Mouse (Mus musculus) embryonic facial prominence, embryonic 12.5 days (tissue): Measurements from ENCODE around the gene Olfr237-ps1. TPM values are rescaled to one million over a fixed set of nuclear protein-coding genes. Genes with fewer than 3 reads are reported as not detected.
"Not testable (repeated sequence)": the region's sequence is repeated elsewhere in the genome, so short reads cannot be mapped to it uniquely, and the experiment has no call there.

Experiments used
- ATAC-seq: fragments of 200-750 bp; cut with Nextera tagmentation; 2 replicates; pipeline ENCODE4 v1.8.0; 2017; ENCODE audit not compliant: insufficient number of reproducible peaks, insufficient read depth, low FRiP score, low TSS enrichment
- H3K27ac ChIP-seq: fragments of 300-500 bp; sonication (generic); 2 replicates; pipeline ENCODE4 v1.5.1; 2016; ENCODE audit warnings: mild to moderate bottlenecking
- H3K27me3 ChIP-seq: fragments of 300-500 bp; sonication (generic); 2 replicates; pipeline ENCODE4 v1.6.1; 2016; ENCODE audit warnings: mild to moderate bottlenecking, moderate library complexity
- H3K36me3 ChIP-seq: fragments of 300-500 bp; sonication (generic); 2 replicates; pipeline ENCODE4 v1.6.1; 2016; ENCODE audit warnings: mild to moderate bottlenecking
- H3K4me1 ChIP-seq: fragments of 300-500 bp; sonication (generic); 2 replicates; pipeline ENCODE4 v1.6.1; 2016
- H3K4me2 ChIP-seq: fragments of 300-500 bp; sonication (generic); replicated peaks from 2 replicates; pipeline ENCODE4 v1.6.1; 2016; ENCODE audit warnings: mild to moderate bottlenecking, moderate library complexity
- H3K4me3 ChIP-seq: fragments of 300-500 bp; sonication (generic); 2 replicates; pipeline ENCODE4 v1.5.1; 2016; ENCODE audit warnings: mild to moderate bottlenecking
- H3K9ac ChIP-seq: fragments of 300-500 bp; sonication (generic); 2 replicates; pipeline ENCODE4 v1.6.1; 2016; ENCODE audit warnings: mild to moderate bottlenecking, moderate library complexity
- H3K9me3 ChIP-seq: fragments of 300-500 bp; sonication (generic); 2 replicates; pipeline ENCODE4 v1.6.1; 2016; ENCODE audit warnings: mild to moderate bottlenecking, moderate library complexity
- WGBS: fragments of 180-500 bp; shearing (Covaris S2); methylation state at CpG from one replicate; pipeline ENCODE4 v1.1.7; 2016; 5-methylcytosine and 5-hydroxymethylcytosine counted together
- polyA plus RNA-seq: library from polyadenylated mRNA; unstranded; fragments of >200 nt; fragmentation: Nextera tagmentation; extraction: Ambion mirVana; gene quantifications from 2 replicates; pipeline ENCODE4 v1.2.1, GENCODE M21; 2016

Gene Olfr237-ps1
- polyA plus RNA-seq: not detected in 2 replicates

- H3K4me3 ChIP-seq, H3K4me1 ChIP-seq, H3K27me3 ChIP-seq, H3K9ac ChIP-seq, H3K4me2 ChIP-seq, H3K36me3 ChIP-seq, H3K9me3 ChIP-seq, H3K27ac ChIP-seq, ATAC-seq: not testable (repeated sequence)
- 87% methylated on average over 2 of the region's 2 CpGs for WGBS
Observed at GRCm38 (mm10) chr6:43146267-43146666, at the start of gene Olfr237-ps1. TSS of gene Olfr237-ps1 (plus strand) at chr6:43146567.

- not testable (repeated sequence) for H3K27ac ChIP-seq, H3K4me1 ChIP-seq, H3K9me3 ChIP-seq, H3K4me2 ChIP-seq, H3K4me3 ChIP-seq, H3K36me3 ChIP-seq, ATAC-seq, H3K9ac ChIP-seq, H3K27me3 ChIP-seq
- WGBS: 89% methylated on average over 1 of the region's 1 CpGs
Observed at GRCm38 (mm10) chr6:43106069-43106468, 40.3 kb upstream of the Olfr237-ps1 start, which contains the start of gene Olfr441. TSS of gene Olfr441 (plus strand) at chr6:43106369.

GRCm38 (mm10) chr6:43159502-43159901, 13.1 kb downstream of the Olfr237-ps1 start:
- H3K4me2 ChIP-seq: no peak overlapping the region
- 62% methylated on average over 1 of the region's 1 CpGs for WGBS
- H3K9ac ChIP-seq: no peak overlapping the region
- H3K4me3 ChIP-seq: no peak overlapping the region
- no peaks in the 10 kb centered on the region for H3K27me3 ChIP-seq
- H3K36me3 ChIP-seq: no peaks in the 10 kb centered on the region
- H3K9me3 ChIP-seq: no peaks in the 10 kb centered on the region
- ATAC-seq: no peak
- no peaks in the 10 kb centered on the region for H3K4me1 ChIP-seq
- no peak overlapping the region for H3K27ac ChIP-seq

GRCm38 (mm10) chr6:43162982-43163381, 16.6 kb downstream of the Olfr237-ps1 start, which contains the start of gene Olfr437:
TSS of gene Olfr437 (plus strand) at chr6:43163282.
- ATAC-seq: no peak
- H3K9me3 ChIP-seq: no peaks in the 10 kb centered on the region
- no peaks in the 10 kb centered on the region for H3K4me1 ChIP-seq
- no peaks in the 10 kb centered on the region for H3K36me3 ChIP-seq
- no peak within 1 kb of the TSS for H3K4me3 ChIP-seq
- H3K4me2 ChIP-seq: no peak within 1 kb of the TSS
- no peak within 1 kb of the TSS for H3K27ac ChIP-seq
- no peaks in the 10 kb centered on the region for H3K27me3 ChIP-seq
- H3K9ac ChIP-seq: no peak within 1 kb of the TSS
- WGBS: 63% methylated on average over 3 of the region's 3 CpGs

GRCm38 (mm10) chr6:43167246-43167645, 20.9 kb downstream of the Olfr237-ps1 start:
- 87% methylated on average over 4 of the region's 4 CpGs for WGBS
- no peaks in the 10 kb centered on the region for H3K4me1 ChIP-seq
- no peak for ATAC-seq

GRCm38 (mm10) chr6:43171840-43172239, 25.5 kb downstream of the Olfr237-ps1 start, which contains the start of gene Olfr13:
TSS of gene Olfr13 (plus strand) at chr6:43172140.
- Histone ChIP-seq H3K4me3 (no peak within 1 kb of the TSS), H3K27ac (no peak within 1 kb of the TSS), H3K4me2 (no peak within 1 kb of the TSS), H3K4me1 (no peaks in the 10 kb centered on the region), H3K9me3 (no peaks in the 10 kb centered on the region), H3K36me3 (no peaks in the 10 kb centered on the region), H3K27me3 (no peaks in the 10 kb centered on the region), H3K9ac (no peak within 1 kb of the TSS)
- 80% methylated on average over 4 of the region's 4 CpGs for WGBS
- ATAC-seq: no peak

More at GRCm38 (mm10) chr6:43167246-43167645, 20.9 kb downstream of the Olfr237-ps1 start:
- no peak overlapping the region for H3K4me3 ChIP-seq
- no peak overlapping the region for H3K27ac ChIP-seq
- H3K36me3 ChIP-seq: no peaks in the 10 kb centered on the region
- no peak overlapping the region for H3K4me2 ChIP-seq
- no peaks in the 10 kb centered on the region for H3K9me3 ChIP-seq
- no peak overlapping the region for H3K9ac ChIP-seq
- H3K27me3 ChIP-seq: no peaks in the 10 kb centered on the region

- Histone ChIP-seq H3K9me3 (no peaks in the 10 kb centered on the region), H3K9ac (no peak overlapping the region), H3K27me3 (no peaks in the 10 kb centered on the region), H3K4me2 (no peak overlapping the region), H3K36me3 (no peaks in the 10 kb centered on the region), H3K27ac (no peak overlapping the region), H3K4me1 (no peaks in the 10 kb centered on the region), H3K4me3 (no peak overlapping the region)
- no peak for ATAC-seq
- WGBS: 54% methylated on average over 1 of the region's 1 CpGs
Observed at GRCm38 (mm10) chr6:43178129-43178528, 31.8 kb downstream of the Olfr237-ps1 start.

- Histone ChIP-seq H3K36me3 (no peaks in the 10 kb centered on the region), H3K4me2 (no peak overlapping the region), H3K4me3 (no peak overlapping the region), H3K9me3 (no peaks in the 10 kb centered on the region), H3K27ac (no peak overlapping the region), H3K9ac (no peak overlapping the region), H3K4me1 (no peaks in the 10 kb centered on the region), H3K27me3 (no peaks in the 10 kb centered on the region)
- no peak for ATAC-seq
- WGBS: 60% methylated on average over 6 of the region's 6 CpGs
Observed at GRCm38 (mm10) chr6:43178584-43179501, 32.5 kb downstream of the Olfr237-ps1 start.

- Histone ChIP-seq H3K9ac (no peak overlapping the region), H3K9me3 (no peaks in the 10 kb centered on the region), H3K27ac (no peak overlapping the region), H3K36me3 (no peaks in the 10 kb centered on the region), H3K27me3 (no peaks in the 10 kb centered on the region), H3K4me1 (no peaks in the 10 kb centered on the region), H3K4me2 (no peak overlapping the region), H3K4me3 (no peak overlapping the region)
- ATAC-seq: no peak
- WGBS: 76% methylated on average over 3 of the region's 3 CpGs
Observed at GRCm38 (mm10) chr6:43190986-43191385, 44.6 kb downstream of the Olfr237-ps1 start.

- no peak for ATAC-seq
- H3K4me2 ChIP-seq: no peak within 1 kb of the TSS
- no peaks in the 10 kb centered on the region for H3K36me3 ChIP-seq
- H3K9ac ChIP-seq: no peak within 1 kb of the TSS
- no peaks in the 10 kb centered on the region for H3K9me3 ChIP-seq
- H3K27me3 ChIP-seq: no peaks in the 10 kb centered on the region
- no peaks in the 10 kb centered on the region for H3K4me1 ChIP-seq
- no peak within 1 kb of the TSS for H3K4me3 ChIP-seq
- H3K27ac ChIP-seq: no peak within 1 kb of the TSS
Observed at GRCm38 (mm10) chr6:43196781-43197180, 50.4 kb downstream of the Olfr237-ps1 start, which contains the start of gene Olfr435. TSS of gene Olfr435 (plus strand) at chr6:43197146.

GRCm38 (mm10) chr6:43198094-43198493, 51.7 kb downstream of the Olfr237-ps1 start:
- Histone ChIP-seq H3K36me3 (no peaks in the 10 kb centered on the region), H3K4me3 (no peak overlapping the region), H3K27ac (no peak overlapping the region), H3K27me3 (no peaks in the 10 kb centered on the region), H3K9me3 (no peaks in the 10 kb centered on the region), H3K4me1 (no peaks in the 10 kb centered on the region), H3K4me2 (no peak overlapping the region), H3K9ac (no peak overlapping the region)
- no peak for ATAC-seq
- 73% methylated on average over 3 of the region's 3 CpGs for WGBS

- H3K9ac ChIP-seq: no peak overlapping the region
- no peak overlapping the region for H3K4me2 ChIP-seq
- H3K4me3 ChIP-seq: no peak overlapping the region
- no peaks in the 10 kb centered on the region for H3K27me3 ChIP-seq
- no peaks in the 10 kb centered on the region for H3K4me1 ChIP-seq
- H3K36me3 ChIP-seq: no peaks in the 10 kb centered on the region
- no peak for ATAC-seq
- no peak overlapping the region for H3K27ac ChIP-seq
- H3K9me3 ChIP-seq: no peaks in the 10 kb centered on the region
Observed at GRCm38 (mm10) chr6:43202786-43203185, 56.4 kb downstream of the Olfr237-ps1 start.
